In genomic region chr4:105390378-105390777, GRCm38 (mm10) we compare ENCODE assay signal across 8 mouse cellular contexts.
DNase-seq lines count a peak whose midpoint lies in the region; ATAC-seq lines count a peak whose summit lies in the region.

No protein-coding gene starts in this region.

- H3K27ac ChIP-seq in forebrain, embryonic 11.5 days (ENCODE audit: low read depth, low read length), result no peak overlapping the region
- no peak overlapping the region for H3K27ac ChIP-seq in forebrain, embryonic 14.5 days (ENCODE audit: low read depth, low read length)
- H3K27ac ChIP-seq in embryonic facial prominence, embryonic 14.5 days (replicated peaks; ENCODE audit: low read depth, low read length), result no peak overlapping the region

- ATAC-seq in forebrain, embryonic 11.5 days (replicated peaks; ENCODE audit: low FRiP score), result no peak
- no peak for ATAC-seq in forebrain, embryonic 14.5 days
- ATAC-seq in embryonic facial prominence, embryonic 14.5 days (ENCODE audit: low read depth), result peak; percentile 41; the same call in 1 of the 2 replicates
- no peak for ATAC-seq in granulocyte monocyte progenitor cell, adult 5-6 weeks (replicated peaks; ENCODE audit: poor library complexity, severe bottlenecking)

- no peaks in the 10 kb centered on the region for H3K27me3 ChIP-seq in forebrain, embryonic 11.5 days (ENCODE audit: control insufficient read depth, insufficient read depth, low read length)
- H3K27me3 ChIP-seq in forebrain, embryonic 14.5 days (replicated peaks; ENCODE audit: control insufficient read depth, insufficient read depth, low read length), result no peaks in the 10 kb centered on the region
- no peaks in the 10 kb centered on the region for H3K27me3 ChIP-seq in embryonic facial prominence, embryonic 14.5 days (replicated peaks; ENCODE audit: control insufficient read depth, insufficient read depth, low read length)

- H3K4me3 ChIP-seq in forebrain, embryonic 11.5 days (ENCODE audit: low read depth, low read length), result no peak overlapping the region
- no peak overlapping the region for H3K4me3 ChIP-seq in forebrain, embryonic 14.5 days (ENCODE audit: low read depth, low read length)
- H3K4me3 ChIP-seq in embryonic facial prominence, embryonic 14.5 days (ENCODE audit: low read depth, low read length), result no peak overlapping the region

- no peak overlapping the region for H3K9ac ChIP-seq in forebrain, embryonic 11.5 days (ENCODE audit: low read length)
- no peak overlapping the region for H3K9ac ChIP-seq in forebrain, embryonic 14.5 days (ENCODE audit: low read length)
- H3K9ac ChIP-seq in embryonic facial prominence, embryonic 14.5 days (ENCODE audit: low read depth, low read length), result no peak overlapping the region

- no peaks in the 10 kb centered on the region for H3K9me3 ChIP-seq in forebrain, embryonic 11.5 days (ENCODE audit: control insufficient read depth, low read length)
- H3K9me3 ChIP-seq in forebrain, embryonic 14.5 days (replicated peaks; ENCODE audit: control insufficient read depth, low read length), result no peaks in the 10 kb centered on the region
- H3K9me3 ChIP-seq in embryonic facial prominence, embryonic 14.5 days (ENCODE audit: control insufficient read depth, low read length), result no peaks in the 10 kb centered on the region

- no peaks in the 10 kb centered on the region for H3K4me1 ChIP-seq in forebrain, embryonic 11.5 days (replicated peaks; ENCODE audit: control insufficient read depth, insufficient read depth, low read length)
- H3K4me1 ChIP-seq in forebrain, embryonic 14.5 days (ENCODE audit: control insufficient read depth, insufficient read depth, low read length), result no peaks in the 10 kb centered on the region
- H3K4me1 ChIP-seq in embryonic facial prominence, embryonic 14.5 days (ENCODE audit: control insufficient read depth, insufficient read depth, low read length), result peaks cover 3% of the 10 kb centered on the region; the same call in 1 of the 2 replicates

- H3K36me3 ChIP-seq in forebrain, embryonic 11.5 days (ENCODE audit: control insufficient read depth, insufficient read depth, low read length), result no peaks in the 10 kb centered on the region
- H3K36me3 ChIP-seq in forebrain, embryonic 14.5 days (ENCODE audit: control insufficient read depth, insufficient read depth, low read length), result no peaks in the 10 kb centered on the region
- H3K36me3 ChIP-seq in embryonic facial prominence, embryonic 14.5 days (ENCODE audit: control insufficient read depth, insufficient read depth, low read length), result no peaks in the 10 kb centered on the region

- no peak overlapping the region for H3K4me2 ChIP-seq in forebrain, embryonic 11.5 days (ENCODE audit: low read depth, low read length, severe bottlenecking)
- H3K4me2 ChIP-seq in forebrain, embryonic 14.5 days (ENCODE audit: low read length), result no peak overlapping the region
- no peak overlapping the region for H3K4me2 ChIP-seq in embryonic facial prominence, embryonic 14.5 days (ENCODE audit: low read depth, low read length)

- peak; percentile 54 for DNase-seq in forebrain, embryonic 11.5 days (ENCODE audit: low spot score)
- DNase-seq in forebrain, embryonic 14.5 days (ENCODE audit: low spot score), result no peak
- DNase-seq in 3T3-L1 (ENCODE audit: low read depth, low spot score), result peak; percentile 70
- peak; percentile 83 for DNase-seq in embryonic facial prominence, embryonic 14.5 days (ENCODE audit: low spot score)
- DNase-seq in kidney, postnatal 25 days, result peak; percentile 39 to 62
- no peak for DNase-seq in thymus, postnatal 10 days (ENCODE audit: low spot score in 2 of 2)
- no peak for DNase-seq in layer of hippocampus, postnatal 36 days

- 29% methylated on average over 5 of the region's 5 CpGs for WGBS in forebrain, embryonic 11.5 days
- WGBS in forebrain, embryonic 14.5 days, result 32% methylated on average over 5 of the region's 5 CpGs
- 24% methylated on average over 5 of the region's 5 CpGs for WGBS in embryonic facial prominence, embryonic 14.5 days

Comparison
In these comparisons a context has a peak if more than half of its experiments do, and no peak if none do; other contexts are left out.
1. DNase-seq: peak in forebrain, embryonic 11.5 days (single experiment), 3T3-L1 (single experiment), embryonic facial prominence, embryonic 14.5 days (single experiment) and kidney, postnatal 25 days (2 of 2); none in forebrain, embryonic 14.5 days (single experiment), thymus, postnatal 10 days (0 of 2) and layer of hippocampus, postnatal 36 days (0 of 2).